Mouse (Mus musculus): Measurements from ENCODE around the gene Usp45. TPM values are rescaled to one million over a fixed set of nuclear protein-coding genes. Genes with fewer than 3 reads are reported as not detected.
A peak's percentile ranks its signal among the peaks of the same experiment; 100 is the strongest.
"Not testable (repeated sequence)": the region's sequence is repeated elsewhere in the genome, so short reads cannot be mapped to it uniquely, and the experiment has no call there.

Gene Usp45
- total RNA-seq (2021) = 10 to 100 TPM; 13.2 to 15.0 TPM

GRCm38 (mm10) chr4:21766863-21767304 is at the start of gene Usp45, which contains the start of gene Tstd3:
Usp45 (plus strand) TSS chr4:21767156.
Tstd3 (minus strand) TSS chr4:21767212.
- peak; percentile 84 to 86 for DNase-seq
- intact Hi-C loops (cut with DNase I) = loop anchor here (5.0 kb wide), 1 partner anchor 40 kb away; the partner anchor contains the start of gene Ccnc

GRCm38 (mm10) chr4:21722752-21723334 is 44.1 kb upstream of the Usp45 start:
- intact Hi-C loops (cut with DNase I) = no loop called here
- DNase-seq = no peak

- peak; percentile 40 to 56 for DNase-seq
- intact Hi-C loops (cut with DNase I) = loop anchor here (1.0 to 5.0 kb wide), 2 partner anchors 40 to 88 kb away; partner anchors contain the start of genes Tstd3 and Usp45
Observed at GRCm38 (mm10) chr4:21726912-21727614, 39.9 kb upstream of the Usp45 start.

GRCm38 (mm10) chr4:21727615-21728165 is 39.3 kb upstream of the Usp45 start, which contains the start of gene Ccnc:
Ccnc (plus strand) TSS chr4:21727701.
- intact Hi-C loops (cut with DNase I) = loop anchor here (5.0 kb wide), 1 partner anchor 40 kb away; the partner anchor contains the start of genes Tstd3 and Usp45
- DNase-seq = peak; percentile 94

GRCm38 (mm10) chr4:21739169-21739568 is 27.8 kb upstream of the Usp45 start:
- intact Hi-C loops (cut with DNase I) = no loop called here

GRCm38 (mm10) chr4:21744142-21744541 is 22.8 kb upstream of the Usp45 start:
- intact Hi-C loops (cut with DNase I) = loop anchor here (5.0 kb wide), 1 partner anchor 68 kb away; no protein-coding TSS in a partner anchor
- DNase-seq = not testable (repeated sequence)

More at GRCm38 (mm10) chr4:21739169-21739568, 27.8 kb upstream of the Usp45 start:
- DNase-seq = no peak

GRCm38 (mm10) chr4:21745723-21746122 is 21.2 kb upstream of the Usp45 start:
- intact Hi-C loops (cut with DNase I) = no loop called here

GRCm38 (mm10) chr4:21755123-21755789 is 11.7 kb upstream of the Usp45 start:
- intact Hi-C loops (cut with DNase I) = no loop called here
- no peak for DNase-seq

More at GRCm38 (mm10) chr4:21745723-21746122, 21.2 kb upstream of the Usp45 start:
- no peak for DNase-seq

- intact Hi-C loops (cut with DNase I) = no loop called here
Observed at GRCm38 (mm10) chr4:21758860-21759259, 8.1 kb upstream of the Usp45 start.

GRCm38 (mm10) chr4:21761416-21762160 is 5.4 kb upstream of the Usp45 start:
- intact Hi-C loops (cut with DNase I) = no loop called here
- no peak for DNase-seq

More at GRCm38 (mm10) chr4:21758860-21759259, 8.1 kb upstream of the Usp45 start:
- DNase-seq = no peak

GRCm38 (mm10) chr4:21763827-21764226 is 3.1 kb upstream of the Usp45 start:
- DNase-seq = no peak
- intact Hi-C loops (cut with DNase I) = no loop called here

- no peak for DNase-seq
- intact Hi-C loops (cut with DNase I) = loop anchor here (5.0 kb wide), 1 partner anchor 39 kb away; the partner anchor contains the start of gene Ccnc
Observed at GRCm38 (mm10) chr4:21766171-21766862, 639 bp upstream of the Usp45 start.

- intact Hi-C loops (cut with DNase I) = no loop called here
- no peak for DNase-seq
Observed at GRCm38 (mm10) chr4:21771064-21771463, 4.1 kb downstream of the Usp45 start.

GRCm38 (mm10) chr4:21772306-21772705 is 5.3 kb downstream of the Usp45 start:
- intact Hi-C loops (cut with DNase I) = no loop called here

GRCm38 (mm10) chr4:21776091-21776945 is 9.4 kb downstream of the Usp45 start:
- intact Hi-C loops (cut with DNase I) = no loop called here
- peak; percentile 94 to 96 for DNase-seq

More at GRCm38 (mm10) chr4:21772306-21772705, 5.3 kb downstream of the Usp45 start:
- DNase-seq = no peak

GRCm38 (mm10) chr4:21776946-21777265 is 9.9 kb downstream of the Usp45 start:
- intact Hi-C loops (cut with DNase I) = no loop called here
- DNase-seq = no peak

GRCm38 (mm10) chr4:21780816-21781726 is 14.1 kb downstream of the Usp45 start:
- intact Hi-C loops (cut with DNase I) = no loop called here
- no peak for DNase-seq
